Mouse (Mus musculus): Measurements from ENCODE around the gene Rapgef3. TPM values are rescaled to one million over a fixed set of nuclear protein-coding genes. Genes with fewer than 3 reads are reported as not detected.

The Rapgef3 gene
- 100 to 1,000 TPM in 3 of 26 experiments, 10 to 100 TPM in 19, 1 to 10 TPM in 4; 5.4 to 141 (median 37.1) TPM for total RNA-seq (2018; cell fraction: chromatin; rRNA removed)
- total RNA-seq (2018; cell fraction: cytosol; rRNA removed), result 10 to 100 TPM in 4 of 26 experiments, 1 to 10 TPM in 22; 1.9 to 13.5 (median 6.4) TPM
- 10 to 100 TPM in 15 of 26 experiments, 1 to 10 TPM in 11; 2.9 to 49.9 (median 14.1) TPM for total RNA-seq (2018; cell fraction: nucleus; rRNA removed)
- 5.0 to 10.9 TPM (median 10.2 TPM) in 3 replicates for polyA plus RNA-seq (2018)

DNA sequence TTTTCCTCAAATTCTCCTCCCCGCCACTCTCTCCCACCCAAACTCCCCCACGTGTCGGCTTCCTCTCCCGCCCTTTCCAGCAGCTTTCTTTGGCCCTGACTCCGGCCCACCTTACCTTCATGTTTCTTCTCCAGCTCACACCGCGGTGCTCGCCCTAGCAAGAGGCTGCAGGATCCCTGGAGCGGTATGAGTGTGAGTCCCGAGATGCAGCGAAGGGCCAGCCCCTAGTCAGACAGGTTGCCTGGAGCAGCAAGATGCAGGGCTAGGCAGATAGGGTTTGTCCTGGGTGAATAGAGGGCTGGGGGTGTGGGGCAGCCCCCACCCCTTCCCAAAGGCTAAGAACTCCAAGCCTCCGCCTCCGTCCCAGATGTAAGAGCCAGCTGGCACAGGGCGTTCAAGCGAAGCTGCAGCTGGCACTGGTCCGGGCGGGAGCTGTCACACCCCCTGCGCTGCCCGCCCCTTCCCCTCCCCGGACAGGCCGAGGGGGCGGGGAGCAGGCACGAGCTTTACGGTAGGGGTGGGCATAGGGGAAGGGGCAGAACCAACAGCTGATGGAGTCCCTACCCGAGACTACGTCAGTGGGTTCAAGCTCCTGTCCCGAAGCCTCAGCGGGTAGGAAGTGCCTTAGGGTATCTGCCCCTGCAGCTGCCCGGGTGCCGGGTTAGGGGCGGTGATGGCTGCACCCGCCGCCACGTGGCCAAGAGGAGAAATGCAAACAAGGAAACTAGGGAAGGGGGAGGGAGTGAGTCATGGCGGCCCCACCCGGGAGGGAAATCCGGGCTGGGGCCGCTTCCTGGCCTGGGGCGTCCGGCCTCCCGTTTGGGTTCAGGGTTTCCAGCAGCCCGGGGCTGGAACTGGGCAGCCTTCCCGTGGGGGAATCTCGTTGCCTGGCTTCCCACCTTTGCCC is at the start of gene Rapgef3:
Rapgef3 (minus strand) TSS at position 693 of the 907 bp plus-strand sequence.
- no peaks in the 10 kb centered on the region for H3K79me2 ChIP-seq (ENCODE audit: inconsistent target)
- WGBS (ENCODE audit: missing documents), result 2% methylated on average over 44 of the region's 44 CpGs
- peak within 1 kb of the TSS; percentile 25 for H3K4me3 ChIP-seq (ENCODE audit: inconsistent target)
- no peaks in the 10 kb centered on the region for H3K36me3 ChIP-seq (ENCODE audit: inconsistent target)
- H3K27ac ChIP-seq, result 0 out of 2 replicates have a peak within 1 kb of the TSS, but pooled peaks have one; percentile 24

DNA sequence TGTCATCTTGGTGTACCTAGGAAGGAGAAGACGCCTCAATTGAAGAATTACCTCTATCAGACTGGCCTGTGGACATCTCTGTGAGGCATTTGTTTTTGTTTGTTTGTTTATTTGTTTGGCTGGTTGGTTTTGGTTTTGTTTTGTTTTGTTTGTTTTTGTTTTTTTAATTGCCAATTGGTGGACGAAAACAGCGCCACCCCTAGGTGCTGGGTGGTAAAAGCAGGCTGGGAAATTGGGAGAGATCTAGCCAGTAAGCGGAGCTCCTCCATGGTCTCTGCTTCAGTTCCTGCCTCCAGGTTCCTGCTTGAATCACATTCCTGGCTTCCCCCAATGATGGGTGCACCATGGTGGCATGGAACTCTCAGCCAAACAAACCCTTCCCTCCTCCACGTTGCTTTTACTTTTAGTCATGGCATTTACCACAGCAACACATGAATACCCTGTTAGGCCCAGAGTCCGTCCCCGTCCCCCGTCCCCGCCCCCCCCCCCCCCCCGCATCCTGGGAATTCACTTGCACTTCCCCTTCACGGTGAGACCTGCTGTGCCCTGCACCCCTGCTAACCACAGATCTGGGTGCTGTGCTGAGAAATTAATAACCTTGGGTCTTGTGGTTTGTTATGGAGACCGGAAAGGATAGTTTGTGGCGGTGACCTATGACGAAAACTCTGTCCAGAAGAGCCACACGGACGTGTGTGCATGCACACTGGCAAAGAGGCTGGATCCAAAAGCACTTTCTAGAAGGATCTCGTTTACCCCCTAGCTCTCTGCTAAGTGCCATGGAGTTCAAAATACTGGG is 48.6 kb upstream of the Rapgef3 start:
- WGBS (ENCODE audit: missing documents), result 44% methylated on average over 11 of the region's 17 CpGs
- Histone ChIP-seq H3K4me3 (ENCODE audit: inconsistent target) (no peak overlapping the region), H3K79me2 (ENCODE audit: inconsistent target) (no peaks in the 10 kb centered on the region), H3K36me3 (ENCODE audit: inconsistent target) (no peaks in the 10 kb centered on the region), H3K27ac (no peak overlapping the region)

DNA sequence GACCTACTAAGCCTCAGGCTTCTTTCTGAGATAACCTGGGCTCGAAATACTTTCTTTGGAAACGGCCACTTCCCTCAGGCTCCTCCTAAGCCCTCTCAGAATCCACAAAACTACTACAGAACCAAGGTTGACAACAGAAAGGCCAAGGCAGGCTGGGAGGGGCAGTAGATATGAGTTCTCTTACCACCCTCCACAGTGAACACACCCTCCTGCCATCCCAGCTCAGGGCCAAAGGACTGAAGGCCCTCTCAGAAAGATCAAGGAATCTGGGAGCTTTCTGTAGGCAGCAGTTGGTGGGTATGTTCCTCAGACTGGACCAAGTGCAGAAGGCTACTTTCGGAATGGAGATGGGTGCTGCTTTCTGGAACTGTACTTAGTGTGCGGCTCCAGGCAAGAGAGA is 47.5 kb upstream of the Rapgef3 start:
- H3K36me3 ChIP-seq (ENCODE audit: inconsistent target), result no peaks in the 10 kb centered on the region
- H3K79me2 ChIP-seq (ENCODE audit: inconsistent target), result no peaks in the 10 kb centered on the region
- H3K4me3 ChIP-seq (ENCODE audit: inconsistent target), result no peak overlapping the region
- H3K27ac ChIP-seq, result no peak overlapping the region
- WGBS (ENCODE audit: missing documents), result 100% methylated on average over 4 of the region's 4 CpGs

DNA sequence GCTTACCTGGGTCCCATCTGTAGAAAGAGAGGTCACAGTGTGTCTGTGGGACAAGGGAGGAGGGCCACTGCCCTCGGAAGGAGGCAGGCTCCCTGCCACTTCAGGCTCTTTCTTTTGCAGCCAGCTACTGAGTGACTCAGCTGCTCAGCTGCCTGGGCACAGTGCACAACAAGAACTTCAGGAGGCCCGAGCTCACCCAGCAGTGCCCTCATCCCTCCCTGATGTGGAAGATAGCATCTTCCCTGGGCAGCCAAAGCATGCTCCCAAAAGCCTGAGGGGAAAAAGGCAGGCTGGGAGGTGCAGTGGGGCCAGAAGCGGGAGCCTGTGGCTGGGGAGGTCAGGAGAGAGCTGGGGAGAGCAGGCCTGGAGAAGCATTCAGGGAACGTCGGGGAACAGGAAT is 46.9 kb upstream of the Rapgef3 start:
- no peaks in the 10 kb centered on the region for H3K36me3 ChIP-seq (ENCODE audit: inconsistent target)
- 64% methylated on average over 5 of the region's 5 CpGs for WGBS (ENCODE audit: missing documents)
- H3K4me3 ChIP-seq (ENCODE audit: inconsistent target), result no peak overlapping the region
- no peaks in the 10 kb centered on the region for H3K79me2 ChIP-seq (ENCODE audit: inconsistent target)
- no peak overlapping the region for H3K27ac ChIP-seq

DNA sequence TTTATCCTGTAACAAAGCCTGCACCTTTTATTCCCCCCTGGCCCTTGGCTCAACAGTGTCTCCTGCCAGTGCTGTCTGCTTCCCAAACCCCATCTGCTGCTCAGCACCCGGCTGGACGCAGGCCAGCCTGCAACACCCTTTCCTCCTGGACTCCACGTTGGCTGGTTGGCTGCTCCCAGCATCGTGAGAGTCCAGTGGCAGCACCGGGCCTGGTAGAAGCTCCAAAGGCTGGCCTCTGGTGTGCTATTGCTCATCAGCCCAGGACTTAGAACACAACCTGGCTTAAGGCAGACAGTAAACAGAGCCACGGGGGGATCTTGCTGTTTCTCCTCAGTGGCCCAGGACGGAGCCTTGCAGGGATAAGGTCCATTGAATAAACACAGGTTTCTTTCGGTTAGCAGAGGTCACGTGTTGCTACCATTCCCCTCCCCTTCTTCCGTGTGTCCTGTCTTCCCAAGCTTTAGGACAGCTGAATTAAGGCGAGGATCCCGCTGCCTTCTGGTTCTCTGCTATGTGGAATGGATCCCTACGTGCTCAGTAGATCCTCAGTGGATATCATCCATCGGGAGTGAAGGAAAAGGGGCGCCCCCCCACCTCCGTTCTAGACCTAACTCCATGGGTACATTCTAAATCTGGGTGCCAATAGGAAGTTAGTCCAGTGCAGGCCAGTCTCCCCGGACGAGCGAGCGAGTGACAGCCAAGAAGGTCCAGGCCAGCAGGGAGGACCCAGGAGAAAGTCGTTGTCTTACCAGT is 45.9 kb upstream of the Rapgef3 start:
- no peak overlapping the region for H3K4me3 ChIP-seq (ENCODE audit: inconsistent target)
- H3K36me3 ChIP-seq (ENCODE audit: inconsistent target), result no peaks in the 10 kb centered on the region
- H3K79me2 ChIP-seq (ENCODE audit: inconsistent target), result no peaks in the 10 kb centered on the region
- 85% methylated on average over 21 of the region's 21 CpGs for WGBS (ENCODE audit: missing documents)
- no peak overlapping the region for H3K27ac ChIP-seq

DNA sequence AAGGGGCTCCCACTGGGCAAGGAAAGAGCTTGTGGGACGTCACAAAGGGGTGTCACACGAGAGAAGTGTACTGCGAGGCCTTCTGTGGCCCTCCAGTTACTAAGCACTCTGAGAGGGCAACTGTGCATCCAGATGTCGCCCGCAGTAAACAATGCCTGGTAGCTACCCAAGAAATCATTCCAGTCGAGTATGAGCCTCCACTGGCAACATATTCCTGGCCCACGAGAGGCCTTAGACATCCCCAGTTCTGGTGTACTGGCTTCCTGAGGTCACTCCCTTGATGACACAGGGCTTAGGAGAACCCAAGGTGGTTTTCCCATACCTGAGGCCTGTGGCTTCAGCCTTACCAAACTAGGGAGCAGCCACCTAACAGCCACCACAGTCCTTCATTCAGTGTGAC is 45.1 kb upstream of the Rapgef3 start:
- no peak overlapping the region for H3K4me3 ChIP-seq (ENCODE audit: inconsistent target)
- 86% methylated on average over 7 of the region's 7 CpGs for WGBS (ENCODE audit: missing documents)
- H3K79me2 ChIP-seq (ENCODE audit: inconsistent target), result no peaks in the 10 kb centered on the region
- no peaks in the 10 kb centered on the region for H3K36me3 ChIP-seq (ENCODE audit: inconsistent target)
- no peak overlapping the region for H3K27ac ChIP-seq

DNA sequence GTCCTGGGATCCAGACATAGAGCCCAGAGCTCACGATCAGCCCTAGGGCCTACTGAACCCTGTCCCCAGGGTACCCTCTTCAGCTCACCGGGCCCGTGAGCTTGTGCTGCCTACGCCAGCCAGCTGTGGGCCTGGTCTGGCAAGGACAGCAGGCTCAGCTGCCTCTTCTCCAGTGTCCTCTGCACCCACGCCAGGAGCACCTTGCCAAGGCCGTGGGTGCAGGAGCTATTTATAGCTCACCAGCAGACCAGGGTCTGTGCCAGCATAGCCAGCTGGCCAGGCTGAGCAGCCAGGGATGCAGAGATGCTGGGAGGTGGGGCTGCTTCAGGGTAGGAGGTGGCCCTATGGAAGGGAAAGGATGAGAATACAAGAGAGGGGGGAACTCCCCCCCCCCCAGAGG is 44.4 kb upstream of the Rapgef3 start:
- H3K27ac ChIP-seq, result no peak overlapping the region
- H3K79me2 ChIP-seq (ENCODE audit: inconsistent target), result no peaks in the 10 kb centered on the region
- no peak overlapping the region for H3K4me3 ChIP-seq (ENCODE audit: inconsistent target)
- WGBS (ENCODE audit: missing documents), result 81% methylated on average over 6 of the region's 6 CpGs
- H3K36me3 ChIP-seq (ENCODE audit: inconsistent target), result no peaks in the 10 kb centered on the region

DNA sequence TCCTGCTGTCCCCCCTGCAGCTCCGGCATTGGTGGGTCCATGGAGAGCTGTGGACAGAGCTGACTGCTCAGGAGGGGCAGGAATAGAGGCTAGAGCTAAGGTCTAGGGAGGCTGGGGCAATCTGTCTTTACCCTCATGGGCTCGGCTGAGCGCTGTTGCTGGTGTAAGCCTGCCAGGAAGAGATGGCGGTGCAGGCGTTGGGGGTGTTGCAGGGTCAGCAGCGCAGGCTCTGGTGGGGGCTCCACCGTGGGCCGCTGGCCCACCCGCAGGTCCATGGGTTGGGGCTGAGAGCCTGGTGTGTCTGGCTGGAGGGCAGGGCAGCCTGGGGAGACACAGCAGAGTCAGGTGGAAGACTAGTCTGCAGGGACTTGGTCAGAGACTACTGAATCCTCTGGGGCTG is 43.5 kb upstream of the Rapgef3 start:
- H3K79me2 ChIP-seq (ENCODE audit: inconsistent target), result no peaks in the 10 kb centered on the region
- H3K4me3 ChIP-seq (ENCODE audit: inconsistent target), result no peak overlapping the region
- 90% methylated on average over 9 of the region's 9 CpGs for WGBS (ENCODE audit: missing documents)
- no peak overlapping the region for H3K27ac ChIP-seq
- H3K36me3 ChIP-seq (ENCODE audit: inconsistent target), result no peaks in the 10 kb centered on the region

DNA sequence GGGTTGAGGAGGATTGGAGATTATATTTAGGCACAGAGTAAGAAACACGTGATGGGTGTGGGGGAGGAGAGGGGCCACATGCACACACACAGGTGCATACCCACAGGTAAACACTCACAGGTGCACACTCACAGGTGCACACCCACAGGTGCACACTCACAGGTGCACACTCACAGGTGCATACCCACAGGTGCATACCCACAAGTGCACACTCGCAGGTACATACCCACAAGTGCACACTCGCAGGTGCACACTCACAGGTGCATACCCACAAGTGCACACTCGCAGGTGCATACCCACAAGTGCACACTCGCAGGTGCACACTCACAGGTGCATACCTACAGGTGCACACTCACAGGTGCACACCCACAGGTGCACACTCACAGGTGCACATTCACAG is 42.6 kb upstream of the Rapgef3 start:
- 91% methylated on average over 4 of the region's 5 CpGs for WGBS (ENCODE audit: missing documents)
- Histone ChIP-seq H3K4me3 (ENCODE audit: inconsistent target) (no peak overlapping the region), H3K79me2 (ENCODE audit: inconsistent target) (no peaks in the 10 kb centered on the region), H3K36me3 (ENCODE audit: inconsistent target) (no peaks in the 10 kb centered on the region), H3K27ac (no peak overlapping the region)

DNA sequence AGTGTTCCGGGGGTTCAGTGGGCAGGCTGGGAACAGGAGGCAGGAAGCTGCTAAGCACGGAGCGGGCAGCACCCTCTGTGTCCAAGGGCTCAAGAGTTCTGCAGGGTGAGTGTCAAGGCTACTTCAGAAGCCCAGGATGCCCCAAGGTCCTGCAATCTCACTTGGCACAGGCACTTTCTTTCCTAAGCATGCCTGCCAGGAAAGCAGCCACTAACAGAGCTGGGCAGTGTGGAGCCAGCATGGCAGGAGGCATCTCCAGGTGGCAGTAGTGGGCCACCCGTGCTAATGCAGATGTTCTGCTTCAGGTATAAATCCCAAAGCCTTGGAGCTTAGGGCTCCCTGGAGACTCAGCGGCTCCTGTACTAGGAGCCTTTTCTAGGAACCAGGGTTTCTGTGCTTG is 42.2 kb upstream of the Rapgef3 start:
- WGBS (ENCODE audit: missing documents), result 95% methylated on average over 5 of the region's 5 CpGs
- Histone ChIP-seq H3K36me3 (ENCODE audit: inconsistent target) (no peaks in the 10 kb centered on the region), H3K27ac (no peak overlapping the region), H3K4me3 (ENCODE audit: inconsistent target) (no peak overlapping the region), H3K79me2 (ENCODE audit: inconsistent target) (no peaks in the 10 kb centered on the region)

DNA sequence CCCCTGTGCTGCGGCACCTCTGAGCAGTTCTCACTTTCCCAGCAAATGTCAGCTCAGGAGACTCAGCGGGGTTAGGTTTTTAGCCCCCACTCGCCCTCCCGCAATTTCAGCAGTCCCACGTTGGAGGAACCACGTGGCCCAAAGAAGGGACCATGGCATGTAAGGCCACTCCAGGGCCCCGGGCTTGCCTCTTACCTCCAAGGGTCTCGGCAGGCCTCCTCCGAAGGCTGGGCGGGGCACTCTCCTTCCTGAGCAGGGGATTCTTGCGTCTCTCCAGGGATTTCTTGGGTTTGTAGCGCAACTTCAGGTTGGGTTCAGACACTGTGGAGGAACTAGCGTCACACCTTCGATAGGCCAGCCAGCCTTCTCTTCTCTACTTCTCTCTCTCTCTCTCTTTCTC is 41.4 kb upstream of the Rapgef3 start:
- no peaks in the 10 kb centered on the region for H3K36me3 ChIP-seq (ENCODE audit: inconsistent target)
- no peak overlapping the region for H3K4me3 ChIP-seq (ENCODE audit: inconsistent target)
- H3K27ac ChIP-seq, result no peak overlapping the region
- no peaks in the 10 kb centered on the region for H3K79me2 ChIP-seq (ENCODE audit: inconsistent target)
- WGBS (ENCODE audit: missing documents), result 96% methylated on average over 10 of the region's 14 CpGs

DNA sequence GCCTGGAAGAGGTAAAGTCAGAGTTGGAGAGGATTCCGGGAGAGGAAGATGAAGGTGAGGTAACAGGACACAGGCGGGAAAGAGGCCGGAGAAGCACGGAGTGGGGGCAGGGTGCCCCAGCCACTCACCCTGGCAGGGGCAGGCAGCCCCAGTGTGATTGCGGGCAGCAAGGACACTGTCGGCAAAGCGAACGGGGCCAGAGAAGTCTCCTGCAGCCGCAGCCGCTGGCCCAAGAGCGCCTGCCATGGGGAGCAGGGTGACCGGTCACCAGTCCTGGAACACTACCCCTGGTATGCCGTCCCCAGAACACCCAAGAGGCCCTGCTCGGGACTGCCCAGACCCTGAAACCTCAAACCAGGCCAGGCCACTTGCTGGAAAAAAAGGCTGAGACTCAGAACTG is 40.8 kb upstream of the Rapgef3 start:
- H3K79me2 ChIP-seq (ENCODE audit: inconsistent target), result no peaks in the 10 kb centered on the region
- WGBS (ENCODE audit: missing documents), result 92% methylated on average over 14 of the region's 14 CpGs
- H3K27ac ChIP-seq, result no peak overlapping the region
- no peak overlapping the region for H3K4me3 ChIP-seq (ENCODE audit: inconsistent target)
- H3K36me3 ChIP-seq (ENCODE audit: inconsistent target), result no peaks in the 10 kb centered on the region

DNA sequence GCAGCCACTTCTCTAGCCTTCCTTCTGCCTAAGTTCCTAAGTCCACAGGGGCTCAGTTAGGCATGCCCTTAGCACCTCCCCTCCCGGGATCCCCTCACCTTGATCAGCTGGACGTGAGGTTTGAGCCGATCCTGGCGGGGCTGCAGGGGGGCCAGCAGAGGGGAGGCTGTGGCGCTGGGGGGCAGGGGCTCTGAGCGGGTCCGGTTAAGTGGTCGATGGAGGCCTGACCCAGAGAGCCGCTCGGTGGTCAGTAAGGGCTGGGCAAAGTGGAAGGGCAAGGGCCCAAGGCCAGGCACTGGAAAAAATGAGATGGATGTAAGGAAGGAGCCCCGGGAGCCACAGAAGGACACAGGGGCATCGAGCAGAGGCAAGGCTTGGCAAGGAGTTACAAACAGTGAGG is 40.1 kb upstream of the Rapgef3 start:
- Histone ChIP-seq H3K4me3 (ENCODE audit: inconsistent target) (no peak overlapping the region), H3K36me3 (ENCODE audit: inconsistent target) (no peaks in the 10 kb centered on the region), H3K27ac (no peak overlapping the region), H3K79me2 (ENCODE audit: inconsistent target) (no peaks in the 10 kb centered on the region)
- 98% methylated on average over 11 of the region's 12 CpGs for WGBS (ENCODE audit: missing documents)

DNA sequence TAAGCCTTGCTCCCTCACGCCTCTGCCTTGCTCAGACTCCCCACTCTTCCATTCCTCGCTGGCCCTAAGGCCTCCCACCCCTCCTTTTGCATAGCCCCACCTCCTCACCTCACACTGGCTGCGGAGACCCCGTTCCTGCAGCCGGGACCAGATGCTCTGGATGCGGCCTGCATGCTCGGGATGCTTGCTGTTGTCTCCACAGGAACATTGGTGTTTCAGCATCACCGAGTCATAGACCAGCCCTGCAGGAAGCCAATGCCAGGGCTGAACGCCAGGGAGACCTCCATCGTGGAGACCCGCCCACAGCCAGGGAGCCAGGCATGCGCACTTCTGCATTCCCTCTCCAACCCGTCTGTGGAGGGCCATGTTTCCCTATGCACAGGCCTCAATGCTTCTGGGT is 34.8 kb upstream of the Rapgef3 start:
- Histone ChIP-seq H3K79me2 (ENCODE audit: inconsistent target) (no peaks in the 10 kb centered on the region), H3K36me3 (ENCODE audit: inconsistent target) (no peaks in the 10 kb centered on the region)
- 90% methylated on average over 11 of the region's 13 CpGs for WGBS (ENCODE audit: missing documents)

More for the DNA sequence above, 34.8 kb upstream of the Rapgef3 start:
- H3K27ac ChIP-seq, result no peak overlapping the region
- no peak overlapping the region for H3K4me3 ChIP-seq (ENCODE audit: inconsistent target)
